Mouse (Mus musculus) cortical plate, adult 2 months (tissue): Measurements from ENCODE around the gene Zfp609. TPM values are rescaled to one million over a fixed set of nuclear protein-coding genes. Genes with fewer than 3 reads are reported as not detected.

Source experiments
- H3K27ac ChIP-seq: fragments of 200-500 bp; 2 replicates; pipeline ENCODE4 v1.5.1; 2012; ENCODE audit warnings: low read length, control low read depth, inconsistent platforms; ENCODE audit not compliant: insufficient read depth
- H3K4me1 ChIP-seq: fragments of 200-500 bp; 2 replicates; pipeline ENCODE4 v1.6.1; 2011; ENCODE audit warnings: low read length; ENCODE audit not compliant: control insufficient read depth, insufficient read depth
- H3K4me3 ChIP-seq: fragments of 200-500 bp; 2 replicates; pipeline ENCODE4 v1.5.1; 2011; ENCODE audit warnings: mild to moderate bottlenecking, low read length, control low read depth; ENCODE audit not compliant: insufficient read depth
- CTCF ChIP-seq: fragments of 200-500 bp; IDR thresholded peaks from 2 replicates; pipeline ENCODE4 v1.5.1; 2011; ENCODE audit warnings: mild to moderate bottlenecking, control low read depth, low read length; ENCODE audit not compliant: insufficient read depth; ENCODE audit errors: extremely low read depth
- POLR2A ChIP-seq: fragments of 200-500 bp; IDR thresholded peaks from 2 replicates; pipeline ENCODE4 v1.6.1; 2011; ENCODE audit warnings: mild to moderate bottlenecking, low read length, control low read depth; ENCODE audit not compliant: insufficient read depth; ENCODE audit errors: extremely low read depth
- polyA plus RNA-seq: library from polyadenylated mRNA; depleted of rRNA; stranded (reverse); fragments of >200 nt; gene quantifications from 2 replicates; pipeline ENCODE4 v1.2.3, GENCODE M21; 2012

Zfp609 gene
- polyA plus RNA-seq, 1 experiment: 14.1 TPM

DNA sequence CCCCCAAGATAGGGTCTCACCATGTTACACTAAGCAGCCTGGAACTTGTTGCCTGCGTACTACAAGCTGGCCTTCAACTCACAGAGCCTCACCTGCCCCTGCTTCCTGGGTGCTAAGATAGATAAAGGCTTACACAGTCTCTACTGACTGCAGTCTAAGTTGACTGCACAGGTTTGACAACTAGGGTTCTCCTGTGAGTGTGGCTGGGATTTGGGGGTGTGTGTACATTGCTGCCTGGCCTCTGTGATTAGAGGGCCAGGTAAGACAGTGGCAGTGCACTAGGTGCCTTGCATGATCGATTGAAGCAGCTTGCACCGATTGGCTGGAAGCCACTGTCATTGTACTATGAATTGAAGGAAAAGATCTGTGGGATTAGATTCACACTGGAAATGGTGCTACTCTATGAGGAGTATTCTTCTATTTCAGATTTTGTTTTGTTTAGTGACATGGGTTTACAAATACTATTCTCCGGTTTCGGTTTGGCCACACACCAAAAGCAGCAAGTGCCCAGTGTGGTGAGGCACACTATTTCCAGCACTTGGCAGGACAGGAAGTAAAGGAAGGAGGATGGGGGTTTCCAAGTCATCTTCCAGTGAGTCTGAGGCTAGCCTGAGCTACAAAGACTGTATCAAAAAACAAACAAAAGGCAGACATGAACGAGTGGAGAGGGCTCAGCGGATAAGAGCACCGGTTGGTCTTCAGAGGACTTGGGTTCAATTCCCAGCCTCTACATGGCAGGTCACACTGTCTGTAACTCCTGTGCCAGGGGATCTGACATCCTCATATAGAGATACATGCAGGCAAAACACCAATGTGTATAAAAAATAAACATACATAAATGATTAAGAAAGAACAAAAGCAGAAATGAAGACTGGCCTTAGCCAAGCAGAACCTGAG, 151.7 kb downstream of the Zfp609 start:
- Histone ChIP-seq H3K27ac (no peak overlapping the region), H3K4me1 (peaks cover 13% of the 10 kb centered on the region; the same call in 1 of the 2 replicates), H3K4me3 (peak overlapping the region; percentile 85)
- TF ChIP-seq CTCF (no peak), POLR2A (no peak)

GRCm38 (mm10) chr9:65672996-65673395, 154.4 kb downstream of the Zfp609 start:
- H3K4me3 ChIP-seq: no peak overlapping the region
- H3K4me1 ChIP-seq: peaks cover 2% of the 10 kb centered on the region; the same call in 1 of the 2 replicates
- no peak overlapping the region for H3K27ac ChIP-seq
- TF ChIP-seq CTCF: no peak
- TF ChIP-seq POLR2A: no peak

DNA sequence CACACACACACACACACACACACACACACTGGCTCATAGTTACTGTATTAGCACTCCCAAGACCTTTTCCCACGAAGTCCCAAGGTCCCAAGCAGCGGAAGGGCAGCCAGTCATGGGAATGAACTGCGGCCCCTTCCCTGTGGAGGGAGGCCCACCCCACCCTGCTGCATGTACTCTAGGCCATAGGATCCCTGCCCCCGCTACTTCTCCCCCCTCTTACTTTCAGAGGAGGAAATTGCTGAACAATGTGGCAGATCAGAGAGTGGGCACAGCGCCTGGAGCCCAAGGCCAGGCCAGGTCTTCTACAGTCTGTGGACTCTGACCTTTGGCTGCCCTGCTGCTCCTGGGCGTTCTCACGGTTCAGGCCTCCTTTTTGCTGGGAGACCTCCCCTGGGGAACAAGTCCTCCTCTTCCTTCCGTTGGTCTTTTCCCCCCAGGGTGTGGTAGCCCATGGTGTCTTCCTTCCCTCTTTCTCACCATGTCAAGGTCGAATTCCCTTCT, 155.9 kb downstream of the Zfp609 start:
- Histone ChIP-seq H3K4me1 (no peaks in the 10 kb centered on the region), H3K27ac (no peak overlapping the region), H3K4me3 (no peak overlapping the region)
- no peak for TF ChIP-seq POLR2A
- TF ChIP-seq CTCF: no peak

GRCm38 (mm10) chr9:65667701-65668100, 159.7 kb downstream of the Zfp609 start, which contains the start of gene Oaz2:
Oaz2 (plus strand) TSS chr9:65668001.
- TF ChIP-seq CTCF: no peak
- no peak for TF ChIP-seq POLR2A
- H3K27ac ChIP-seq: no peak within 1 kb of the TSS
- no peak within 1 kb of the TSS for H3K4me3 ChIP-seq
- no peaks in the 10 kb centered on the region for H3K4me1 ChIP-seq

DNA sequence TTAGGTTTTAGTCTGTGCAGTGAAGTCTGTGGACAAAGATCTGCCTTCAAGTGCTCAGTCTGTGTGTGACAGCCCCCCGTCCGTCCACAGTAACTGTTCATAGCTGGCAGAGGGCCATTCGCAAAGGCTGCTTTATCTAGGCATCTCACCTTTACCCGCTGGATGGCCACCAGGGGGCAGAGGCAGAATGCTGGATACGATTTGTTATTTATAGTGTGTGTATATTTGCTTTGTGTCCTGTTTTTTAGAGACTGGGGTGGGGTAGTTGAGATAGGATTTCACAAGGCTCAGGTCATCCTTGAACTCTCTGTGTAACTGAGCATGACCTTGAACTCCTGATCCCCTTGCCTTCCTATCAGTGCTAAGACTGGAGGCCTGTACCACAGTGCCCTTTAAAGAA, 161.3 kb downstream of the Zfp609 start:
- H3K4me3 ChIP-seq: no peak overlapping the region
- no peak overlapping the region for H3K27ac ChIP-seq
- no peaks in the 10 kb centered on the region for H3K4me1 ChIP-seq
- TF ChIP-seq POLR2A: no peak
- TF ChIP-seq CTCF: peak; percentile 61

- no peak overlapping the region for H3K27ac ChIP-seq
- no peaks in the 10 kb centered on the region for H3K4me1 ChIP-seq
- no peak overlapping the region for H3K4me3 ChIP-seq
- TF ChIP-seq CTCF (peak; percentile 87), POLR2A (no peak)
Measured at GRCm38 (mm10) chr9:65664163-65664562, 163.2 kb downstream of the Zfp609 start.

DNA sequence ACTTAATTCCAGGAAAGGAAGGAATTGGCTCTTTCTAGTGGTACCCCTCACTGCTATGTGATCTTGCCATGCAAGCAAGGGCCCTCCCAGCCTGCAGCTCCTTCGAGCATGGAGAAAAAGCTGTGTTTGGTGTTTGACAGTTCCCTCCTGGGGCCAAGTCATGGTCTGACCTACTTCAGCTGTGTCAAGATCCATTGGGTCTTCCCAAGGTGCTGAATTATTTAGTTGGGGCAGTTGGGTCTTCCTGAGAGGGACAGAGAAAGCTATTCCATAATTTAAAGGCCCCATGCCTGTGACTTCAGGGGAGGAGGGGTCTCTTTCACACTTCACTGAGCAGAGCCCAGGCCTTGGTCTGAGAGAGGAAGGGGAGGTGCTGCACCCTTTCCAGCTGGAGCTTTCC, 165.9 kb downstream of the Zfp609 start:
- TF ChIP-seq CTCF (no peak), POLR2A (no peak)
- Histone ChIP-seq H3K27ac (no peak overlapping the region), H3K4me3 (no peak overlapping the region), H3K4me1 (no peaks in the 10 kb centered on the region)

DNA sequence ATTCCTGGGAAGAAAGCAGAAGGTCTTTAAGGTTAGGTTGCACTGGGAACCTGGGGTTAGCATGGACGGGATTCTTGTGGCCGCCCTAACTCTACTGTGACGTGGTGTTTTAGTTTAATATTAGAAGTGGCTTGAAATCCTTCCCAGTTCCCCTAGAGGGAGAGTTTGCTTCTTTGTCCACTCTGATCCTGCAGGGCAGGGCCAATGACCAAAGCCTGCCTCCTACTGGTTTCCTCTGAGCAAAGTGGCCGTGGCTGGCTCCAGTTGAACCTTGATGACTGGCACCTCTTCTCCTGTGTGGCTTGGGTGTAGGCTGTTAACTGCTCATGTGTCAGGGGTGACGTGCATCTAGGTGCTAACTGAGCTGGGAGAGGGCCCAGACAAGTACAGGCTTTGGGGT, 166.3 kb downstream of the Zfp609 start:
- H3K4me3 ChIP-seq: no peak overlapping the region
- H3K27ac ChIP-seq: no peak overlapping the region
- TF ChIP-seq POLR2A (no peak), CTCF (0 out of 2 replicates have a peak, but pooled peaks have one; percentile 3)
- no peaks in the 10 kb centered on the region for H3K4me1 ChIP-seq

DNA sequence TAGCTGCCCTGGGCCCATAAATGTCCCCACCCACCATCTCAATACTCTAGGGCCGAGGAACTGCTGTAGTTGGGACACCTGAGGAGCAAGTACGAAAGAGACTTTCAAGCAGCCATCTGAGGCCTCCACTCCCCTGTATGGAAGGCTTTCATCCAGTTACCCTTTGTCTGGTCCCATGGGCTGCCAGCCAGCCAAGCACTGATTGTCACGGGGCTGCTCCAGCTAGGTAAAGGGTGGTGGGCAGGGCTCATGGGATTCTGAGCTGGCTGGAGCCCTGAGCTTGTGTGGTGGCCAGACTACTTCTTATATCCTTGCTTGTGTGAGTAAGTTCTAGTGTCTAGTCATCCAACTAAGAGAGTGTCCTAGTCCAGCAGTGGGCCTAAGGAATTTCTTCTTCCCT, 170.1 kb downstream of the Zfp609 start:
- TF ChIP-seq POLR2A (no peak), CTCF (no peak)

DNA sequence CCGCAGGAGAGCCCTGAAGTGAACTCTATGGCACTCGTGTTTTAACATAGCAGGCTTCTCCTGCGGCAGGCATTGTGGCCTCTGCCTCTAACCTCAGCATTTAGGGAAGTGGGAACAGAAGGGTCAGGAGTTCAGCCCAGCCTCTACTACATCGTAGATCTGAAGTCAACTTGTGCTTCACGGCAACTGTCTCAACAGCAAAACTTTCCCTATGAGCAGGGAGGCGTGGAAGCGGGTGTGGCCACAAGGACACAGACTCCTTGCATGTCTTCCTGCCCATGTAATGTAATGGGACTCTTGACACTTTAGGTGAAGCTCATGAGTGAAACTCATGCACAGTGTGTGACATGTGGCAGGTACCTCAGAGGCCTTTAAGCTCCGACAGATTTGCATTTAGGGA, 171.8 kb downstream of the Zfp609 start:
- H3K4me1 ChIP-seq: no peaks in the 10 kb centered on the region
- no peak overlapping the region for H3K4me3 ChIP-seq
- no peak overlapping the region for H3K27ac ChIP-seq
- TF ChIP-seq POLR2A: no peak
- TF ChIP-seq CTCF: no peak

More for the DNA sequence above, 170.1 kb downstream of the Zfp609 start:
- Histone ChIP-seq H3K27ac (no peak overlapping the region), H3K4me1 (no peaks in the 10 kb centered on the region), H3K4me3 (no peak overlapping the region)
